Mouse (Mus musculus): ENCODE measurements at regions not wholly inside any gene's neighbourhood (a gene's known extent, or its start where the extent isn't known, plus 50 kb on each side); places are given as distances from the start of the nearest gene placed in this dataset.

GRCm38 (mm10) chr11:55712350-55712749 lies 104.4 kb upstream of the Glra1 start:
- DNase-seq: peak; percentile 2

GRCm38 (mm10) chr11:55707467-55707866 lies 99.5 kb upstream of the Glra1 start:
- DNase-seq: no peak

GRCm38 (mm10) chr11:55701921-55702320 lies 93.9 kb upstream of the Glra1 start:
- DNase-seq: no peak

- DNase-seq: no peak
Measured at GRCm38 (mm10) chr11:55685031-55685519, 77.1 kb upstream of the Glra1 start.

- DNase-seq: no peak
Measured at GRCm38 (mm10) chr11:55682351-55682961, 74.5 kb upstream of the Glra1 start.

GRCm38 (mm10) chr11:55681226-55681980 lies 73.4 kb upstream of the Glra1 start:
- no peak for DNase-seq

GRCm38 (mm10) chr11:55663108-55663507 lies 55.1 kb upstream of the Glra1 start:
- DNase-seq: no peak

- no peak for DNase-seq
Measured at GRCm38 (mm10) chr11:55662283-55662682, 54.3 kb upstream of the Glra1 start.
